Mouse (Mus musculus) lung, adult 2 months (tissue): ENCODE data around the gene Mettl7a2.

ENCODE experiments used
- CTCF ChIP-seq: fragments of 200-500 bp; IDR thresholded peaks from 2 replicates; pipeline ENCODE4 v1.5.1; 2011; ENCODE audit warnings: mild to moderate bottlenecking, low read length, control low read depth; ENCODE audit not compliant: insufficient read depth
- POLR2A ChIP-seq: fragments of 200-500 bp; IDR thresholded peaks from 2 replicates; pipeline ENCODE4 v1.6.1; 2011; ENCODE audit warnings: low read depth, mild to moderate bottlenecking, control low read depth, low read length, borderline replicate concordance; ENCODE audit errors: extremely low read depth

GRCm38 (mm10) chr15:100355876-100356275 is 2.9 kb downstream of the Mettl7a2 start:
- TF ChIP-seq CTCF (no peak), POLR2A (no peak)
